Mouse (Mus musculus) Patski (cell line): Measurements from ENCODE around the gene Cntln. TPM values are rescaled to one million over a fixed set of nuclear protein-coding genes. Genes with fewer than 3 reads are reported as not detected.

Experiments used
- ATAC-seq: fragments of 100-300 bp; one replicate; pipeline ENCODE4 v1.8.0; 2021
- CTCF ChIA-PET: fragments of 350-600 bp; sonication (Branson Sonifier 250); formaldehyde crosslinking; loops from one replicate; lab custom pipeline; 2022; ENCODE audit warnings: inconsistent platforms; lab: Charles Lee
- POLR2A ChIA-PET: fragments of 350-600 bp; sonication (Branson Sonifier 250); formaldehyde crosslinking; loops from one replicate; lab custom pipeline; 2022; ENCODE audit warnings: antibody characterized with exemption, inconsistent platforms; lab: Charles Lee
- DNase-seq: peaks from one replicate; pipeline ENCODE4 v3.0.0-alpha.2; 2011; ENCODE audit warnings: low read depth, low spot score
- H3K27me3 ChIP-seq: fragments of 371-371 bp; one replicate; pipeline ENCODE4 v1.5.1; 2021
- CTCF ChIP-seq: fragments of 100-300 bp; IDR thresholded peaks from one replicate; pipeline ENCODE4 v1.5.1; 2021
- in situ Hi-C: fragments of 300-500 bp; cut with MboI; formaldehyde crosslinking; loops from 3 replicates; pipeline ENCODE4 v1.11.1; 2018; ENCODE audit warnings: low pct_unique_long_range_greater_than_20kb, mixed read lengths
- polyA plus RNA-seq: library from polyadenylated mRNA; unstranded; gene quantifications from one replicate; pipeline ENCODE4 v1.2.3, GENCODE M21; 2021

The Cntln gene
- 7.9 TPM for polyA plus RNA-seq

- DNase-seq (peak; percentile 50), ATAC-seq (peak; percentile 91)
- TF ChIP-seq CTCF = no peak
- ChIA-PET POLR2A (no interaction called here), CTCF (no interaction called here)
- in situ Hi-C loops = no loop called here
- no peaks in the 10 kb centered on the region for H3K27me3 ChIP-seq
Observed at GRCm38 (mm10) chr4:84884111-84884538, at the start of gene Cntln. Gene Cntln, plus strand, starts transcription at chr4:84884309.

- DNase-seq (no peak), ATAC-seq (no peak)
- H3K27me3 ChIP-seq = no peaks in the 10 kb centered on the region
- ChIA-PET CTCF (interaction anchor here (0.6 to 1.7 kb wide), 5 partner anchors 10 to 972 kb away, joined by 3 to 5 read pairs (median 3); no protein-coding TSS in a partner anchor), POLR2A (no interaction called here)
- TF ChIP-seq CTCF = peak; percentile 55
- in situ Hi-C loops = no loop called here
Observed at GRCm38 (mm10) chr4:84836979-84837378, 47.1 kb upstream of the Cntln start.

GRCm38 (mm10) chr4:84838545-84838944 is 45.6 kb upstream of the Cntln start:
- in situ Hi-C loops = no loop called here
- POLR2A ChIA-PET = no interaction called here
- CTCF ChIA-PET = no interaction called here
- TF ChIP-seq CTCF = no peak
- H3K27me3 ChIP-seq = no peaks in the 10 kb centered on the region
- DNase-seq (no peak), ATAC-seq (no peak)

GRCm38 (mm10) chr4:84839466-84839865 is 44.6 kb upstream of the Cntln start:
- no peaks in the 10 kb centered on the region for H3K27me3 ChIP-seq
- CTCF ChIA-PET = no interaction called here
- in situ Hi-C loops = no loop called here
- no peak for ATAC-seq
- POLR2A ChIA-PET = no interaction called here
- no peak for TF ChIP-seq CTCF
- no peak for DNase-seq

- ChIA-PET POLR2A (no interaction called here), CTCF (no interaction called here)
- ATAC-seq = no peak
- no peaks in the 10 kb centered on the region for H3K27me3 ChIP-seq
- peak; percentile 52 for TF ChIP-seq CTCF
- in situ Hi-C loops = loop anchor here (10.0 kb wide), 1 partner anchor 1063 kb away; no protein-coding TSS in a partner anchor
- no peak for DNase-seq
Observed at GRCm38 (mm10) chr4:84857588-84857987, 26.5 kb upstream of the Cntln start.

- no peaks in the 10 kb centered on the region for H3K27me3 ChIP-seq
- ATAC-seq = no peak
- peak; percentile 7 for DNase-seq
- ChIA-PET CTCF (interaction anchor here (1.3 to 3.6 kb wide), 4 partner anchors 13 to 220 kb away, joined by 3 to 18 read pairs (median 6); no protein-coding TSS in a partner anchor), POLR2A (interaction anchor here (1.1 kb wide), 1 partner anchor 192 kb away, joined by 3 read pairs; no protein-coding TSS in a partner anchor)
- in situ Hi-C loops = no loop called here
- peak; percentile 47 for TF ChIP-seq CTCF
Observed at GRCm38 (mm10) chr4:84876347-84876746, 7.8 kb upstream of the Cntln start.

GRCm38 (mm10) chr4:84883646-84884045 is 463 bp upstream of the Cntln start:
- in situ Hi-C loops = no loop called here
- no peaks in the 10 kb centered on the region for H3K27me3 ChIP-seq
- DNase-seq = no peak
- ChIA-PET CTCF (no interaction called here), POLR2A (no interaction called here)
- no peak for ATAC-seq
- TF ChIP-seq CTCF = no peak

GRCm38 (mm10) chr4:84884539-84885270 is 596 bp downstream of the Cntln start:
- ATAC-seq = peak; percentile 89
- H3K27me3 ChIP-seq = no peaks in the 10 kb centered on the region
- ChIA-PET POLR2A (no interaction called here), CTCF (no interaction called here)
- no peak for TF ChIP-seq CTCF
- DNase-seq = peak; percentile 15
- in situ Hi-C loops = no loop called here

- no peak for ATAC-seq
- H3K27me3 ChIP-seq = no peaks in the 10 kb centered on the region
- CTCF ChIA-PET = no interaction called here
- POLR2A ChIA-PET = no interaction called here
- no peak for TF ChIP-seq CTCF
- no peak for DNase-seq
- in situ Hi-C loops = no loop called here
Observed at GRCm38 (mm10) chr4:84885271-84885540, 1.1 kb downstream of the Cntln start.

- no peaks in the 10 kb centered on the region for H3K27me3 ChIP-seq
- CTCF ChIA-PET = no interaction called here
- no peak for ATAC-seq
- no peak for DNase-seq
- POLR2A ChIA-PET = no interaction called here
- in situ Hi-C loops = no loop called here
- peak; percentile 12 for TF ChIP-seq CTCF
Observed at GRCm38 (mm10) chr4:84918393-84918792, 34.3 kb downstream of the Cntln start.

- TF ChIP-seq CTCF = no peak
- no peak for DNase-seq
- ChIA-PET POLR2A (no interaction called here), CTCF (no interaction called here)
- H3K27me3 ChIP-seq = no peaks in the 10 kb centered on the region
- in situ Hi-C loops = no loop called here
- ATAC-seq = no peak
Observed at GRCm38 (mm10) chr4:84934342-84934929, 50.3 kb downstream of the Cntln start.
